In the genomic region with DNA sequence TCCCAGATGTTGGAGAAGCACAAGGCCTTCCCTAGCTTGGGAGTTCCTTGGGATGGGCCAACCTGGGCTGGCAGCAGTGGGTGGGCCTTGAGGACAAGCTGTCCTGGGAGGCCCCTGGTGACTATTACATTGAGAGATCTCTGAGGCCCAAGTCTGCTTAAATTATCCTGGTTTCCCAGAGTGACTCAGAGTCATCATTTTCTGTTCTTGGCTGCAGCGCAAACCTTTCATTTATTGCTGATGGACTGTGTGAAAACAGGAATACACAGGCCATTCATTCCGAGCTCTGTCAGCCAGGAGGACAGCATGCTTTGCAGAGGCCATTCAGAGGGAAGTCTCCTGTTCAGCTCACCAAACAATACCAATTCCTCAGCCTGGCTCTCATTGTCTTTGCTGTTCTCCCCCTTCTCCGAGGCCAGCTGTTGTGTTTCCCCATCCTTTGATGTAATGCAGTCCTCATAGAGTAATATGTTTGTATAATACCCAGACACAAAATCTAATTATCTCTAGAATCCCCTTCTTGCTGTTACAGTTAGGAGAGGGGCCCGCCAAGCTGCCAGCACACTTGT, we compare ENCODE assay signal across 15 mouse cellular contexts.
A peak's percentile ranks its signal among the peaks of the same experiment; 100 is the strongest.
DNase-seq lines count a peak whose midpoint lies in the region; ATAC-seq lines count a peak whose summit lies in the region.
"Had no signal": no experiment of that assay in that cellular context is flagged by ENCODE, and none has a peak within 500 bp of the region (broad histone marks: within the 10 kb centered on the region; RNA-seq: fewer than 3 reads in every experiment).

No protein-coding gene starts in this region.

- peak; percentile 46 for DNase-seq in gastrocnemius, adult 18-20 months (ENCODE audit: low spot score)
- no peak for DNase-seq in gastrocnemius, postnatal 10 days
- peak; percentile 90 for DNase-seq in 3T3-L1 (ENCODE audit: low read depth, low spot score)
- DNase-seq in heart, postnatal 4 days = no peak
- DNase-seq in MN1 (ENCODE audit: low spot score) = no peak
- no peak for DNase-seq in thymus, postnatal 0 days (ENCODE audit: low spot score)
- DNase-seq: kidney, postnatal 10 days; thymus, postnatal 14 days had no signal

- no peak overlapping the region for H3K4me2 ChIP-seq in embryonic facial prominence, embryonic 13.5 days
- no peak overlapping the region for H3K4me2 ChIP-seq in limb, embryonic 15.5 days
- H3K4me2 ChIP-seq: forebrain, embryonic 12.5 days; hindbrain, embryonic 12.5 days; midbrain, embryonic 13.5 days had no signal

- H3K4me1 ChIP-seq in embryonic facial prominence, embryonic 13.5 days = peaks cover 28% of the 10 kb centered on the region
- H3K4me1 ChIP-seq in limb, embryonic 15.5 days = peaks cover 11% of the 10 kb centered on the region; the same call in 1 of the 2 replicates
- H3K4me1 ChIP-seq: midbrain, embryonic 13.5 days had no signal

- H3K27me3 ChIP-seq in embryonic facial prominence, embryonic 13.5 days = no peaks in the 10 kb centered on the region; the same call in 1 of the 2 replicates
- H3K27me3 ChIP-seq in limb, embryonic 15.5 days = no peaks in the 10 kb centered on the region
- H3K27me3 ChIP-seq: hindbrain, embryonic 12.5 days had no signal

- no peaks in the 10 kb centered on the region for H3K9me3 ChIP-seq in embryonic facial prominence, embryonic 13.5 days
- H3K9me3 ChIP-seq in limb, embryonic 15.5 days = no peaks in the 10 kb centered on the region
- H3K9me3 ChIP-seq: forebrain, embryonic 12.5 days; hindbrain, embryonic 12.5 days; midbrain, embryonic 13.5 days had no signal

- no peak overlapping the region for H3K9ac ChIP-seq in embryonic facial prominence, embryonic 13.5 days
- H3K9ac ChIP-seq in limb, embryonic 15.5 days = no peak overlapping the region
- H3K9ac ChIP-seq: forebrain, embryonic 12.5 days; hindbrain, embryonic 12.5 days; liver, embryonic 14.5 days; midbrain, embryonic 13.5 days had no signal

- ATAC-seq in embryonic facial prominence, embryonic 13.5 days (ENCODE audit: insufficient number of reproducible peaks, insufficient read depth, low FRiP score, low TSS enrichment, low read depth) = no peak
- no peak for ATAC-seq in limb, embryonic 15.5 days (ENCODE audit: insufficient number of reproducible peaks, low FRiP score, low TSS enrichment, low read depth)

- WGBS in embryonic facial prominence, embryonic 13.5 days = 41% methylated on average over 4 of the region's 4 CpGs
- WGBS in limb, embryonic 15.5 days = 49% methylated on average over 4 of the region's 4 CpGs

- no peaks in the 10 kb centered on the region for H3K36me3 ChIP-seq in embryonic facial prominence, embryonic 13.5 days
- no peaks in the 10 kb centered on the region for H3K36me3 ChIP-seq in limb, embryonic 15.5 days
- H3K36me3 ChIP-seq: forebrain, embryonic 12.5 days; hindbrain, embryonic 12.5 days; midbrain, embryonic 13.5 days had no signal

- peak overlapping the region; percentile 61 for H3K27ac ChIP-seq in embryonic facial prominence, embryonic 13.5 days
- H3K27ac ChIP-seq in limb, embryonic 15.5 days = peak overlapping the region; percentile 47; the same call in 1 of the 2 replicates
- H3K27ac ChIP-seq: forebrain, embryonic 12.5 days; hindbrain, embryonic 12.5 days; left cerebral cortex, adult 2 months; liver, embryonic 14.5 days; midbrain, embryonic 13.5 days had no signal

- no peak overlapping the region for H3K4me3 ChIP-seq in embryonic facial prominence, embryonic 13.5 days
- no peak overlapping the region for H3K4me3 ChIP-seq in limb, embryonic 15.5 days
- H3K4me3 ChIP-seq: forebrain, embryonic 12.5 days; hindbrain, embryonic 12.5 days; left cerebral cortex, adult 2 months; midbrain, embryonic 13.5 days had no signal

Comparison
In these comparisons a context has a peak if more than half of its experiments do, and no peak if none do; other contexts are left out.
1. DNase-seq: peak in gastrocnemius, adult 18-20 months (single experiment) and 3T3-L1 (single experiment); none in gastrocnemius, postnatal 10 days (single experiment), heart, postnatal 4 days (single experiment), MN1 (single experiment) and thymus, postnatal 0 days (single experiment).